Mouse (Mus musculus) gastrocnemius, postnatal 36 days (tissue): ENCODE results near the gene Tnr. TPM values are rescaled to one million over a fixed set of nuclear protein-coding genes. Genes with fewer than 3 reads are reported as not detected.
A peak's percentile ranks its signal among the peaks of the same experiment; 100 is the strongest.
"Not testable (repeated sequence)": the region's sequence is repeated elsewhere in the genome, so short reads cannot be mapped to it uniquely, and the experiment has no call there.

Source experiments
- DNase-seq, 2 experiments: peaks; one replicate each; pipeline ENCODE4 v3.0.0; 2022
- intact Hi-C: fragments of 180-260 bp; cut with DNase I; formaldehyde crosslinking; loops from one replicate; pipeline ENCODE4 v1.15.1; 2025
- total RNA-seq, 2 experiments: library from RNA; stranded (reverse); gene quantifications; 2 replicates each; pipeline ENCODE4 v1.2.3; 2021

Tnr gene
- total RNA-seq, 2 experiments from 2014 or later = not detected

GRCm38 (mm10) chr1:159920571-159920970 lies 397.0 kb downstream of the Tnr start:
- intact Hi-C loops = no loop called here
- DNase-seq = no peak

GRCm38 (mm10) chr1:159923010-159923409 lies 399.4 kb downstream of the Tnr start:
- peak; percentile 28 to 33 for DNase-seq
- intact Hi-C loops = no loop called here

GRCm38 (mm10) chr1:159924105-159924504 lies 400.5 kb downstream of the Tnr start:
- intact Hi-C loops = no loop called here
- no peak for DNase-seq

- intact Hi-C loops = no loop called here
Measured at GRCm38 (mm10) chr1:159924684-159925083, 401.1 kb downstream of the Tnr start.

GRCm38 (mm10) chr1:159928681-159929335 lies 405.2 kb downstream of the Tnr start:
- intact Hi-C loops = no loop called here
- peak in 1 of 2 experiments; percentile 13 for DNase-seq

More at GRCm38 (mm10) chr1:159924684-159925083, 401.1 kb downstream of the Tnr start:
- no peak for DNase-seq

GRCm38 (mm10) chr1:159932092-159932491 lies 408.5 kb downstream of the Tnr start:
- no peak for DNase-seq
- intact Hi-C loops = no loop called here

- intact Hi-C loops = no loop called here
- DNase-seq = no peak
Measured at GRCm38 (mm10) chr1:159932598-159932997, 409.0 kb downstream of the Tnr start.

GRCm38 (mm10) chr1:159938449-159938848 lies 414.9 kb downstream of the Tnr start:
- DNase-seq = no peak
- intact Hi-C loops = no loop called here

GRCm38 (mm10) chr1:159939335-159939734 lies 415.8 kb downstream of the Tnr start:
- no peak for DNase-seq
- intact Hi-C loops = no loop called here

- intact Hi-C loops = no loop called here
- no peak for DNase-seq
Measured at GRCm38 (mm10) chr1:159953526-159953925, 430.0 kb downstream of the Tnr start.

- intact Hi-C loops = no loop called here
- no peak for DNase-seq
Measured at GRCm38 (mm10) chr1:159963351-159963750, 439.8 kb downstream of the Tnr start.

- intact Hi-C loops, DNase-seq: not testable (repeated sequence)
Measured at GRCm38 (mm10) chr1:159966286-159966685, 442.7 kb downstream of the Tnr start.

GRCm38 (mm10) chr1:159968395-159968794 lies 444.8 kb downstream of the Tnr start:
- DNase-seq = no peak
- intact Hi-C loops = no loop called here

- peak in 1 of 2 experiments; percentile 8 for DNase-seq
- intact Hi-C loops = no loop called here
Measured at GRCm38 (mm10) chr1:159977786-159978185, 454.2 kb downstream of the Tnr start.

- intact Hi-C loops = no loop called here
- DNase-seq = peak; percentile 33 to 60
Measured at GRCm38 (mm10) chr1:159979096-159979495, 455.5 kb downstream of the Tnr start.

GRCm38 (mm10) chr1:159980355-159980754 lies 456.8 kb downstream of the Tnr start:
- intact Hi-C loops = no loop called here
- no peak for DNase-seq
